Mouse (Mus musculus): Measurements from ENCODE around the gene Ptprm.
"Not testable (repeated sequence)": the region's sequence is repeated elsewhere in the genome, so short reads cannot be mapped to it uniquely, and the experiment has no call there.

Ptprm gene

GRCm38 (mm10) chr17:66852496-66852895 lies 501.8 kb downstream of the Ptprm start:
- no peak for DNase-seq

GRCm38 (mm10) chr17:66847011-66847410 lies 507.2 kb downstream of the Ptprm start:
- DNase-seq: not testable (repeated sequence)

- DNase-seq: no peak
Observed at GRCm38 (mm10) chr17:66822347-66822746, 531.9 kb downstream of the Ptprm start.

- no peak for DNase-seq
Observed at GRCm38 (mm10) chr17:66817380-66817779, 536.9 kb downstream of the Ptprm start.

GRCm38 (mm10) chr17:66815921-66816320 lies 538.3 kb downstream of the Ptprm start:
- no peak for DNase-seq

- DNase-seq: no peak
Observed at GRCm38 (mm10) chr17:66813786-66814185, 540.5 kb downstream of the Ptprm start.

- DNase-seq: no peak
Observed at GRCm38 (mm10) chr17:66813346-66813745, 540.9 kb downstream of the Ptprm start.

GRCm38 (mm10) chr17:66809786-66810185 lies 544.5 kb downstream of the Ptprm start:
- DNase-seq: no peak

- DNase-seq: peak; percentile 62 to 66
Observed at GRCm38 (mm10) chr17:66808186-66808585, 546.1 kb downstream of the Ptprm start.

GRCm38 (mm10) chr17:66801831-66802687 lies 552.2 kb downstream of the Ptprm start:
- DNase-seq: no peak

GRCm38 (mm10) chr17:66800231-66800630 lies 554.0 kb downstream of the Ptprm start:
- no peak for DNase-seq

GRCm38 (mm10) chr17:66786166-66786565 lies 568.1 kb downstream of the Ptprm start:
- no peak for DNase-seq

GRCm38 (mm10) chr17:66785586-66785985 lies 568.7 kb downstream of the Ptprm start:
- no peak for DNase-seq

- DNase-seq: no peak
Observed at GRCm38 (mm10) chr17:66783601-66784000, 570.7 kb downstream of the Ptprm start.

- DNase-seq: no peak
Observed at GRCm38 (mm10) chr17:66783075-66783492, 571.2 kb downstream of the Ptprm start.

GRCm38 (mm10) chr17:66781910-66782309 lies 572.3 kb downstream of the Ptprm start:
- no peak for DNase-seq

- no peak for DNase-seq
Observed at GRCm38 (mm10) chr17:66779026-66779425, 575.2 kb downstream of the Ptprm start.

- DNase-seq: no peak
Observed at GRCm38 (mm10) chr17:66769365-66770363, 584.6 kb downstream of the Ptprm start.

GRCm38 (mm10) chr17:66768689-66769275 lies 585.5 kb downstream of the Ptprm start:
- DNase-seq: no peak

- no peak for DNase-seq
Observed at GRCm38 (mm10) chr17:66766166-66766565, 588.1 kb downstream of the Ptprm start.

GRCm38 (mm10) chr17:66764435-66764834 lies 589.8 kb downstream of the Ptprm start:
- no peak for DNase-seq

GRCm38 (mm10) chr17:66762716-66763115 lies 591.5 kb downstream of the Ptprm start:
- DNase-seq: no peak

All from cerebellum, postnatal 14 days (tissue).